In genomic region chr7:128297617-128298480, GRCm38 (mm10) we compare ENCODE assay signal across 8 mouse cellular contexts. TPM values are rescaled to one million over a fixed set of nuclear protein-coding genes. Genes with fewer than 3 reads are reported as not detected.
A peak's percentile ranks its signal among the peaks of the same experiment; 100 is the strongest.
DNase-seq lines count a peak whose midpoint lies in the region; ATAC-seq lines count a peak whose summit lies in the region.

Gene BC017158, minus strand, starts transcription at chr7:128298170.

- DNase-seq in MN1 (ENCODE audit: low spot score): peak; percentile 76
- peak; percentile 81 for DNase-seq in cerebellum, adult 9-10 months
- peak; percentile 23 to 45 for DNase-seq in frontal cortex, postnatal 14 days (ENCODE audit: low spot score in 2 of 2)
- DNase-seq in layer of hippocampus, postnatal 14 days (ENCODE audit: low spot score in 2 of 2): peak; percentile 62 to 77
- peak; percentile 82 for DNase-seq in lung, postnatal 10 days
- DNase-seq in ovary, postnatal 14 days (ENCODE audit: low spot score): peak; percentile 59
- DNase-seq in thymus, postnatal 10 days (ENCODE audit: low spot score in 2 of 2): peak; percentile 47 to 59

- peak within 1 kb of the TSS; percentile 89 for H3K9ac ChIP-seq in hindbrain, embryonic 12.5 days

- ATAC-seq in hindbrain, embryonic 12.5 days (ENCODE audit: low FRiP score): peak; percentile 64

- no peaks in the 10 kb centered on the region for H3K9me3 ChIP-seq in hindbrain, embryonic 12.5 days (replicated peaks)

- peak within 1 kb of the TSS; percentile 80 for H3K4me3 ChIP-seq in hindbrain, embryonic 12.5 days

- 0 out of 2 replicates have a peak, but pooled peaks cover 3% of the 10 kb centered on the region for H3K27me3 ChIP-seq in hindbrain, embryonic 12.5 days

- H3K36me3 ChIP-seq in hindbrain, embryonic 12.5 days: peaks cover 6% of the 10 kb centered on the region

- H3K4me2 ChIP-seq in hindbrain, embryonic 12.5 days (replicated peaks): peak within 1 kb of the TSS; percentile 85

- H3K27ac ChIP-seq in hindbrain, embryonic 12.5 days: peak within 1 kb of the TSS; percentile 75; the same call in 1 of the 2 replicates

- H3K4me1 ChIP-seq in hindbrain, embryonic 12.5 days: peaks cover 14% of the 10 kb centered on the region

- 2% methylated on average over 47 of the region's 47 CpGs for WGBS in hindbrain, embryonic 12.5 days

RNA-seq across cellular contexts. Expression of gene BC017158, which starts in this region (rescaled TPM):
- 21.7 and 27.4 TPM in 2 replicates for polyA plus RNA-seq in hindbrain, embryonic 12.5 days (2016; fragmentation: Nextera tagmentation; extraction: Ambion mirVana)
- 10 to 100 TPM; 23.6 to 24.6 TPM for total RNA-seq in layer of hippocampus, postnatal 14 days (2021)

Comparison
In these comparisons a context has a peak if more than half of its experiments do, and no peak if none do; other contexts are left out.
1. Peak in every context shown above with its lines: DNase-seq, ATAC-seq, H3K4me3 ChIP-seq and H3K27ac ChIP-seq.